Mouse (Mus musculus): ENCODE results near the gene Sult2a6. TPM values are rescaled to one million over a fixed set of nuclear protein-coding genes. Genes with fewer than 3 reads are reported as not detected.

The Sult2a6 gene
- not detected in 2 replicates for polyA plus RNA-seq (2016; fragmentation: Nextera tagmentation; extraction: Ambion mirVana)

DNA sequence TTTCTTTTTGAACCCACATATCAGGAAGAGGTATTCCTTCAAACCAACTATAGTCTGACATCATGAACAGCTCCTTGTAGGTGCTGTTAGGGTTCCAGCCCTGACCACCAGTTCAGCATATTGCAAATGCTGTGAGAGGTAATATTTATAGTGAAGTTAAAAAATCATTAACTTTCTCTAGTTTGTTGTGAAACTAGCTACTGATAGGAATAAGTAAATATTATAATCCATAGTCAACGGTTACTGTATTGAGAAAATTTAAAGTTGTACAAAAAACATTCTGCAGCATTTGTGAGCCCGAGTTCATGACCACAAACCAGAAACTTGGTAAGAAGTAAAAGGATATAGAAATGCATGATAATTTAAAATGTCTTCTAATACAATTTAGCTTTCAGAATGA lies at the start of gene Sult2a6:
TSS of gene Sult2a6 (minus strand) at position 101 of the 400 bp plus-strand sequence.
- Histone ChIP-seq H3K4me1 (no peaks in the 10 kb centered on the region), H3K9me3 (0 out of 2 replicates have a peak, but pooled peaks cover 16% of the 10 kb centered on the region), H3K27ac (no peak within 1 kb of the TSS), H3K27me3 (no peaks in the 10 kb centered on the region), H3K4me2 (no peak within 1 kb of the TSS), H3K36me3 (replicated peaks) (no peaks in the 10 kb centered on the region), H3K4me3 (replicated peaks) (no peak within 1 kb of the TSS), H3K9ac (no peak within 1 kb of the TSS)
- ATAC-seq (ENCODE audit: low FRiP score) = no peak
- 75% methylated on average over 2 of the region's 2 CpGs for whole genome bisulfite sequencing

DNA sequence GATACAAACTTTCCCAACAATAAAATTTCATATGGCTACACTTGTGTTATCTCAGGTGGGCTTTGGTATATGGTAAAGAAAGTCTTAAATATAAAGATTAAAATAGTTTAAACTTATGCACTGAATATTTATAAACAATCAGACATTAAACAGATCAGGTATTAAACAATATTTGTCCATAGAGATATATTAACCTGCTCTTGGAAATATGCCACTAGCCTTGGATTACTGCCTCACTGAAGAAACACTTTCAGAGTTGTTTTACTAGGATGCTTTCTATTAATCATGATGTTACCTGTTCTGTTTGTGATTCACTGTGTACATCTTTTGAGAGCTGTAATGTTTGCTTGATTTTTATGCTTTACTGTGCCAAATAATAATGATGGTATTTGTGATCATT lies 39.4 kb downstream of the Sult2a6 start:
- Histone ChIP-seq H3K27me3 (no peaks in the 10 kb centered on the region), H3K4me2 (no peak overlapping the region), H3K27ac (no peak overlapping the region), H3K36me3 (replicated peaks) (no peaks in the 10 kb centered on the region), H3K9ac (no peak overlapping the region), H3K4me3 (replicated peaks) (no peak overlapping the region), H3K4me1 (no peaks in the 10 kb centered on the region), H3K9me3 (peaks cover 6% of the 10 kb centered on the region)
- no peak for ATAC-seq (ENCODE audit: low FRiP score)

DNA sequence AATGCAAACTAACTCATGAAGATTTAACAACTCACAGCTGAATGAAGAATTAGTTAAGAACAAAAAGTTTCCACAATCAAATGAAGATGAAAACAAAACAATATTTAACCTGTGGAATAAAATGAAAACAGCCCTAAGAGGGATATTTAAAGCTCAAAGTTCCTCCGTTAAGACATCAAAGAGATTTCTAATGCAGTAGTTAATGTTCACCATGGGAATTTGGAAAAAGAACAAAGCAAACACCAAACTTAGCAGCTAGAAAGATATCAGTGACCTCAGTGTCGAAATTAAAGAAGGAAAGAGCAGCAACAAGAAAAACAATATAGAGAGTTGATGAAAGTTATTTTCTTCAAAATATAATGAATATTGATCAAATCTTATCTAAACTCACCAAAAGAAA lies 51.3 kb downstream of the Sult2a6 start:
- no peak overlapping the region for H3K4me2 ChIP-seq
- 76% methylated on average over 2 of the region's 2 CpGs for WGBS
- no peak overlapping the region for H3K4me3 ChIP-seq (replicated peaks)
- peaks cover 10% of the 10 kb centered on the region for H3K9me3 ChIP-seq
- no peaks in the 10 kb centered on the region for H3K36me3 ChIP-seq (replicated peaks)
- ATAC-seq (ENCODE audit: low FRiP score) = no peak
- no peaks in the 10 kb centered on the region for H3K27me3 ChIP-seq
- H3K27ac ChIP-seq = no peak overlapping the region
- no peak overlapping the region for H3K9ac ChIP-seq
- no peaks in the 10 kb centered on the region for H3K4me1 ChIP-seq

DNA sequence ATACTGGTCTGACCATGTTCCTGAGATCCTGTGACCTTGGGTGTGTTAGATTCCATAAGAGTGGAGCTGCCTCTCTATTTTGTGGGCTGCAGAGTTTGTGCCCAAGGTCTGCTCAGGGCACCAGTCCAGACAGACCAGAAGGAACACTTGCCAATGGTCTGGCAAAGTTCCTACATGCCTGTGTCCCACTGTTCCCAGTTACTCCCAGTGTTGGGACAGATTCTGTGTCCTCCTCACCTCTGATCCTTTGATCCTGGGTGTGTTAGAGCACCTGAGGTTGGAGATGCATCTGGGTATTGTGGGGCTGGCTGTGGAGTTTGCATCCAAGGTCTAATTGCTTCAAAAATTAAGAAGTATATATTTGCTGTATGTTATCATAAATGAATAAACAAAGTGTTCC lies 52.2 kb downstream of the Sult2a6 start:
- Histone ChIP-seq H3K27me3 (no peaks in the 10 kb centered on the region), H3K9me3 (peaks cover 8% of the 10 kb centered on the region), H3K4me3 (replicated peaks) (no peak overlapping the region), H3K36me3 (replicated peaks) (no peaks in the 10 kb centered on the region), H3K4me2 (no peak overlapping the region), H3K27ac (no peak overlapping the region), H3K9ac (no peak overlapping the region), H3K4me1 (no peaks in the 10 kb centered on the region)
- no peak for ATAC-seq (ENCODE audit: low FRiP score)

Other genes with a start within 250 kb of the Sult2a6 start
- not detected in 2 replicates for gene Sult2a3, start 131.8 kb downstream of the Sult2a6 start, polyA plus RNA-seq (2016; fragmentation: Nextera tagmentation; extraction: Ambion mirVana)
- gene Obox8, start 78.7 kb upstream of the Sult2a6 start, polyA plus RNA-seq (2016; fragmentation: Nextera tagmentation; extraction: Ambion mirVana) = not detected in 2 replicates
- gene Sult2a8, start 191.9 kb upstream of the Sult2a6 start, polyA plus RNA-seq (2016; fragmentation: Nextera tagmentation; extraction: Ambion mirVana) = not detected in 2 replicates
- gene Sult2a7, start 239.4 kb upstream of the Sult2a6 start, polyA plus RNA-seq (2016; fragmentation: Nextera tagmentation; extraction: Ambion mirVana) = not detected in 2 replicates